Mouse (Mus musculus) CH12.LX (cell line): ENCODE data around the gene Myo16.

Experiments used
- CHD1 ChIP-seq: IDR thresholded peaks from 2 replicates; pipeline ENCODE4 v1.6.1; 2012; ENCODE audit warnings: low read depth, low read length, improper control_type of control experiment, inconsistent platforms
- CTCF ChIP-seq, 2 experiments: IDR thresholded peaks in 1 of 2; conservative IDR thresholded peaks in 1 of 2; 2 replicates each; pipeline ENCODE4 v1.5.1; 2011 to 2012; ENCODE audit warnings: low read depth in 2 of 2, low read length in 2 of 2, improper control_type of control experiment in 1 of 2, inconsistent platforms in 1 of 2, mild to moderate bottlenecking in 1 of 2, moderate library complexity in 1 of 2
- ETS1 ChIP-seq: conservative IDR thresholded peaks from 2 replicates; pipeline ENCODE4 v1.6.1; 2012; ENCODE audit warnings: low read depth, mild to moderate bottlenecking, inconsistent platforms, low read length, improper control_type of control experiment, moderate library complexity
- JUND ChIP-seq: conservative IDR thresholded peaks from 2 replicates; pipeline ENCODE4 v1.6.1; 2011; ENCODE audit warnings: low read depth, low read length, improper control_type of control experiment
- MAFK ChIP-seq: IDR thresholded peaks from 2 replicates; pipeline ENCODE4 v1.6.1; 2011; ENCODE audit warnings: low read length, improper control_type of control experiment; ENCODE audit not compliant: insufficient replicate concordance
- MEF2A ChIP-seq: IDR thresholded peaks from 2 replicates; pipeline ENCODE4 v1.6.1; 2014; ENCODE audit warnings: low read depth, mild to moderate bottlenecking, inconsistent platforms, low read length, improper control_type of control experiment, borderline replicate concordance
- MYC ChIP-seq: IDR thresholded peaks from 2 replicates; pipeline ENCODE4 v1.6.1; 2011; ENCODE audit warnings: low read depth, mild to moderate bottlenecking, improper control_type of control experiment, low read length
- POLR2A ChIP-seq: IDR thresholded peaks from 2 replicates; pipeline ENCODE4 v1.6.1; 2011; ENCODE audit warnings: low read depth, mild to moderate bottlenecking, improper control_type of control experiment, low read length
- RAD21 ChIP-seq: IDR thresholded peaks from 2 replicates; pipeline ENCODE4 v1.6.1; 2011; ENCODE audit warnings: low read depth, mild to moderate bottlenecking, low read length, improper control_type of control experiment, moderate library complexity
- SMC3 ChIP-seq: IDR thresholded peaks from 2 replicates; pipeline ENCODE4 v1.6.1; 2011; ENCODE audit warnings: low read depth, low read length, improper control_type of control experiment
- TCF12 ChIP-seq: IDR thresholded peaks from 2 replicates; pipeline ENCODE4 v1.6.1; 2014; ENCODE audit warnings: low read depth, mild to moderate bottlenecking, inconsistent platforms, low read length, improper control_type of control experiment
- UBTF ChIP-seq: IDR thresholded peaks from 2 replicates; pipeline ENCODE4 v1.6.1; 2012; ENCODE audit warnings: low read depth, mild to moderate bottlenecking, inconsistent platforms, low read length, improper control_type of control experiment, moderate library complexity
- ZC3H11A ChIP-seq: IDR thresholded peaks from 2 replicates; pipeline ENCODE4 v1.6.1; 2012; ENCODE audit warnings: low read depth, mild to moderate bottlenecking, inconsistent platforms, low read length, improper control_type of control experiment
- ZKSCAN1 ChIP-seq: IDR thresholded peaks from 2 replicates; pipeline ENCODE4 v1.6.1; 2012; ENCODE audit warnings: low read depth, inconsistent platforms, low read length, improper control_type of control experiment, borderline replicate concordance

GRCm38 (mm10) chr8:10413881-10414280 is 260.2 kb downstream of the Myo16 start:
- no peak for TF ChIP-seq CTCF (conservative IDR thresholded peaks at IDR 0.05 in 1 of 2, IDR thresholded peaks at IDR 0.05 in 1 of 2; ENCODE audit: low read depth in 2 of 2, low read length in 2 of 2)
- no peak for TF ChIP-seq ZKSCAN1
- TF ChIP-seq MEF2A = no peak
- TF ChIP-seq ZC3H11A = no peak
- no peak for TF ChIP-seq UBTF
- no peak for TF ChIP-seq MAFK
- TF ChIP-seq ETS1 = no peak
- TF ChIP-seq TCF12 = no peak
- TF ChIP-seq CHD1 = no peak
- no peak for TF ChIP-seq JUND
- TF ChIP-seq SMC3 = no peak
- no peak for TF ChIP-seq POLR2A
- TF ChIP-seq RAD21 = no peak
- TF ChIP-seq MYC = no peak
